Mouse (Mus musculus) liver, embryonic 11.5 days (tissue): ENCODE results near the gene Cyb5d2. TPM values are rescaled to one million over a fixed set of nuclear protein-coding genes. Genes with fewer than 3 reads are reported as not detected.
"Not testable (repeated sequence)": the region's sequence is repeated elsewhere in the genome, so short reads cannot be mapped to it uniquely, and the experiment has no call there.

ENCODE experiments used
- ATAC-seq: fragments of 200-750 bp; cut with Nextera tagmentation; replicated peaks from 2 replicates; pipeline ENCODE4 v1.8.0; 2017; ENCODE audit warnings: moderate number of reproducible peaks, mild to moderate bottlenecking, moderate TSS enrichment, moderate library complexity; ENCODE audit not compliant: low FRiP score
- DNase-seq: peaks from one replicate; pipeline ENCODE4 v3.0.0-alpha.2; 2017; ENCODE audit warnings: low spot score
- H3K27ac ChIP-seq: fragments of 300-500 bp; sonication (generic); 2 replicates; pipeline ENCODE4 v1.5.1; 2014; ENCODE audit warnings: mild to moderate bottlenecking, low read depth, low read length, control low read depth
- H3K27me3 ChIP-seq: fragments of 300-500 bp; sonication (generic); replicated peaks from 2 replicates; pipeline ENCODE4 v1.6.1; 2014; ENCODE audit warnings: low read length, mixed read lengths; ENCODE audit not compliant: control insufficient read depth, insufficient read depth
- H3K36me3 ChIP-seq: fragments of 300-500 bp; sonication (generic); 2 replicates; pipeline ENCODE4 v1.6.1; 2014; ENCODE audit warnings: mild to moderate bottlenecking, low read length, moderate library complexity, mixed read lengths; ENCODE audit not compliant: control insufficient read depth, insufficient read depth
- H3K4me1 ChIP-seq: fragments of 300-500 bp; sonication (generic); replicated peaks from 2 replicates; pipeline ENCODE4 v1.6.1; 2014; ENCODE audit warnings: low read length, mixed read lengths; ENCODE audit not compliant: control insufficient read depth, insufficient read depth
- H3K4me2 ChIP-seq: fragments of 300-500 bp; sonication (generic); 2 replicates; pipeline ENCODE4 v1.6.1; 2014; ENCODE audit warnings: mild to moderate bottlenecking, control low read depth, moderate library complexity
- H3K4me3 ChIP-seq: fragments of 300-500 bp; sonication (generic); 2 replicates; pipeline ENCODE4 v1.5.1; 2014; ENCODE audit warnings: low read depth, low read length, control low read depth
- H3K9ac ChIP-seq: fragments of 300-500 bp; sonication (generic); 2 replicates; pipeline ENCODE4 v1.6.1; 2014; ENCODE audit warnings: low read depth, low read length, control low read depth
- H3K9me3 ChIP-seq: fragments of 300-500 bp; sonication (generic); 2 replicates; pipeline ENCODE4 v1.6.1; 2016; ENCODE audit warnings: low read length, inconsistent platforms, mixed read lengths; ENCODE audit not compliant: control insufficient read depth
- WGBS: fragments of 180-500 bp; shearing (Covaris S2); extraction: QIAGEN DNeasy Blood & Tissue Kit; methylation state at CpG from one replicate; pipeline ENCODE4 v1.1.7; 2014; 5-methylcytosine and 5-hydroxymethylcytosine counted together
- polyA plus RNA-seq: library from polyadenylated mRNA; unstranded; fragments of >200 nt; fragmentation: Nextera tagmentation; extraction: Ambion mirVana; gene quantifications from 2 replicates; pipeline ENCODE4 v1.2.1, GENCODE M21; 2014

The Cyb5d2 gene
- polyA plus RNA-seq, 1 experiment from 2014 or later = 4.9 TPM

GRCm38 (mm10) chr11:72737517-72737916 is 58.4 kb downstream of the Cyb5d2 start:
- H3K27ac ChIP-seq, H3K9me3 ChIP-seq, H3K4me1 ChIP-seq, ATAC-seq, H3K27me3 ChIP-seq, H3K9ac ChIP-seq, H3K4me2 ChIP-seq, H3K4me3 ChIP-seq, DNase-seq: not testable (repeated sequence)
- 85% methylated on average over 5 of the region's 5 CpGs for WGBS
- H3K36me3 ChIP-seq = peaks cover 17% of the 10 kb centered on the region

- Histone ChIP-seq H3K36me3 (peaks cover 19% of the 10 kb centered on the region), H3K9me3 (no peaks in the 10 kb centered on the region), H3K27ac (no peak overlapping the region), H3K4me1 (no peaks in the 10 kb centered on the region), H3K4me2 (no peak overlapping the region), H3K4me3 (no peak overlapping the region), H3K9ac (no peak overlapping the region), H3K27me3 (no peaks in the 10 kb centered on the region)
- ATAC-seq (no peak), DNase-seq (no peak)
- 66% methylated on average over 1 of the region's 1 CpGs for WGBS
These were observed 59.6 kb downstream of the Cyb5d2 start for GRCm38 (mm10) chr11:72736320-72736719.

- no peaks in the 10 kb centered on the region for H3K9me3 ChIP-seq
- 84% methylated on average over 2 of the region's 2 CpGs for WGBS
- H3K27ac ChIP-seq = no peak overlapping the region
- no peak overlapping the region for H3K4me3 ChIP-seq
- H3K27me3 ChIP-seq = no peaks in the 10 kb centered on the region
- no peaks in the 10 kb centered on the region for H3K4me1 ChIP-seq
- ATAC-seq (no peak), DNase-seq (no peak)
- no peak overlapping the region for H3K4me2 ChIP-seq
- H3K9ac ChIP-seq = no peak overlapping the region
- peaks cover 25% of the 10 kb centered on the region for H3K36me3 ChIP-seq
These were observed 60.5 kb downstream of the Cyb5d2 start for GRCm38 (mm10) chr11:72735519-72735860.

GRCm38 (mm10) chr11:72734840-72735518 is 61.0 kb downstream of the Cyb5d2 start:
- ATAC-seq (no peak), DNase-seq (no peak)
- Histone ChIP-seq H3K36me3 (peaks cover 27% of the 10 kb centered on the region), H3K9ac (no peak overlapping the region), H3K4me2 (no peak overlapping the region), H3K27me3 (no peaks in the 10 kb centered on the region), H3K4me1 (no peaks in the 10 kb centered on the region), H3K27ac (no peak overlapping the region), H3K4me3 (no peak overlapping the region), H3K9me3 (no peaks in the 10 kb centered on the region)
- WGBS = 87% methylated on average over 4 of the region's 4 CpGs

- Histone ChIP-seq H3K36me3 (peaks cover 32% of the 10 kb centered on the region), H3K4me1 (no peaks in the 10 kb centered on the region), H3K9me3 (no peaks in the 10 kb centered on the region), H3K27ac (no peak overlapping the region), H3K27me3 (no peaks in the 10 kb centered on the region), H3K4me2 (no peak overlapping the region), H3K9ac (no peak overlapping the region), H3K4me3 (no peak overlapping the region)
- DNase-seq (no peak), ATAC-seq (no peak)
- 87% methylated on average over 3 of the region's 3 CpGs for WGBS
These were observed 62.2 kb downstream of the Cyb5d2 start for GRCm38 (mm10) chr11:72733736-72734135.

Other genes with a start within 250 kb of the Cyb5d2 start
- gene Spns3, start 245.6 kb downstream of the Cyb5d2 start, polyA plus RNA-seq = 1.9 and 2.0 TPM in 2 replicates
- gene Ube2g1, start 188.9 kb downstream of the Cyb5d2 start, polyA plus RNA-seq = 61.9 and 66.2 TPM in 2 replicates
- gene Ankfy1, start 106.1 kb downstream of the Cyb5d2 start, polyA plus RNA-seq = 25.4 and 26.1 TPM in 2 replicates
- gene Zzef1, start 84 bp upstream of the Cyb5d2 start, polyA plus RNA-seq = 9.4 and 11.7 TPM in 2 replicates
- 23.5 and 25.9 TPM in 2 replicates for gene Atp2a3, start 165.0 kb upstream of the Cyb5d2 start, polyA plus RNA-seq
- 17.6 and 18.8 TPM in 2 replicates for gene P2rx1, start 203.0 kb upstream of the Cyb5d2 start, polyA plus RNA-seq
- gene Camkk1, start 222.9 kb upstream of the Cyb5d2 start, polyA plus RNA-seq = 2.6 and 3.0 TPM in 2 replicates